Mouse (Mus musculus) retina, adult 2 months (tissue): ENCODE data around the gene Ccdc153.

ENCODE experiments used
- DNase-seq: peaks from one replicate; pipeline ENCODE4 v3.0.0-alpha.2; 2012; ENCODE audit warnings: low read depth, low spot score

Ccdc153 gene

DNA sequence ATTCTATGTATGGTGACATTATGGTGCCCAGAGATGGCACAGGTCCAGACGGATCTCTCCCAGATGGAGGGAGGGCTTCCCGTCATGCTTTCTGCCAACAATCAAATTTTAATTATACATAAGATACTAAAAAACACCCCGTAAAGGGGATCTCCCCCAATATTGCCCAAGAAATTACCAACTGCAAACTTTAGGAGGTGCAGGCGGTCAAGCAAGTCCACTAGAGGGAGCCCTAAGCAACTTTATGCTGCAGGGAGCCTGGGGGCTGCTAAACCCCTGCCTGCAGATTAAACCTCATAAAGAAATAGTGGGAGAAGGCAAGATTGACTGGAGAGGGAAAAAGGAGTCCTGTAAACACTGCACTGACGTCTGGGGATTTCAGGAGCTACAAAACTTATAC, 1.0 kb upstream of the Ccdc153 start:
- DNase-seq: no peak

DNA sequence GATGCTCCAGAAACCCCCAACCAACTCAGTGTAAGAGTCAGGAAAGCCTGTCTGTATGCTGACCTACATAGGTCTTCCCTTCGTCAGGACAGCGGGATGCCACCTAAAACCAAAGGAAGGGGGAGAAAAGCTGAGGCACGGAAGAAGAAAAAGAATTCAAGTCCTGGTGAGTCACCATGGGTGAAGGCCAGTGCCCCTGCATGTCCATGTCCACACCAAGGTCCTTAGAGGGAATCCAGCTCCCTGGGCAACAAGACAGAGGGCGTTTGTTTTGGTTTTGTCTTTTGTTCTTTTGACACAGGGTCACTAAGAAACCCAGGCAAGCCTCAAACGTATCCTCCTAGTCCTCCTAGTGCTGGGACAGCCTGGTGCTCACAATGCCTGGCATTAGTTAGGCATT, 435 bp downstream of the Ccdc153 start:
- DNase-seq: no peak

DNA sequence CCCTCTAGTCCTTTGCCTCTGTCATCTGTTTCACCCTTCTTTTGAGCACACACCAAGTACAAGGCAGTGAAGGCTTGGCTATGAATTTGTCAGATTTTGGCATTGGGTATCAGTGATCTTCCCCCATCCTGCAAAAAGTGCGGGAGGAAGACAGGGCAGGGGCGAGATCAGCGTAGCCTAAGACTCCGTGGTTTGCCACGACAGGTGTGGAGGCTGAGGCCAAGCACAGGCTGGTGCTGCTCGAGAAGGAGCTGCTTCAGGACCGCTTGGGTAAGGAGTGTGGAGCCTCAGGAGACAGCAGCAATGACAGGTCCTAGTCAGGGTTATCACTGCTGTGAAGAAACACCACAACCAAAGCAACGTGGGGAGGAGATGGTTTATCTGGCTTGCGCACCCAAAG, 942 bp downstream of the Ccdc153 start:
- DNase-seq: no peak

DNA sequence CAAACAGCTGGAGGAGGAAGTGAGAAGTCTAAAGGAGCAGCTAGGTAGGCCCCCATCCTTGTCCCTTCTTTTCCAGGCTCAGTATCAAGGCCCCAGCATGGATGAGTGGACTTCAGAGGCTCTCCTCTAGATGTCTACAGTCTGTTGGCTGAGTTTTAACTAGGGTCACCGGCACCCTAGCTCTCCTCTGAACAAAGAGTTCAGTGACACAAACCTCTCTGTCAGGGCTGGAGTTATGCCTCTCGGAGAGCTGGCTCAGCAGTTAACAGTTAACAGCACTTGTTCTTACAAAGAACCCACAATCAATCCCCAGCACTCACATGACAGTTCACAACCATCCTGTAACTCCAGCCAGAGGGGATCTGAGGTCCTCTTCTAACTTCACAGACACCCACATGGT, 3.1 kb downstream of the Ccdc153 start:
- DNase-seq: no peak

DNA sequence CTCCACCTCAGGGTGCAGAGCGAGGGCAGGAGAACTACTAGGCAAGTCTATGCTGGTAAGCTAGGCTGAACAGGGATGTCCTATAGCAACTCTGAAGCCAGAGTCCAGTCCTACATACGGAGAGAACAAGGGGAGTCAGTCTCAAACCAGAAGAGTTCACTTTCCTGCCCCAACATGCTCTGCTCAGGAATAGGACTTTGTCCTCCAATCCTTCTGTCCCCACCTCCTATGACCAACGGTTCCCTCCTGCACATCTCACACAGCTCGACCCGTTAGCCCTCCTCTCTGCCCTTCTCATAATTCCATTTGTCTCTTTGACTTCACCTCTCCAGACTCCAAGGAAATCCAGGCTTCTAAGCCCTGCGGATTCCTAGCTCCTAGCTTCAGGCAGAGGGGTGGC, 7.4 kb downstream of the Ccdc153 start:
- DNase-seq: no peak

DNA sequence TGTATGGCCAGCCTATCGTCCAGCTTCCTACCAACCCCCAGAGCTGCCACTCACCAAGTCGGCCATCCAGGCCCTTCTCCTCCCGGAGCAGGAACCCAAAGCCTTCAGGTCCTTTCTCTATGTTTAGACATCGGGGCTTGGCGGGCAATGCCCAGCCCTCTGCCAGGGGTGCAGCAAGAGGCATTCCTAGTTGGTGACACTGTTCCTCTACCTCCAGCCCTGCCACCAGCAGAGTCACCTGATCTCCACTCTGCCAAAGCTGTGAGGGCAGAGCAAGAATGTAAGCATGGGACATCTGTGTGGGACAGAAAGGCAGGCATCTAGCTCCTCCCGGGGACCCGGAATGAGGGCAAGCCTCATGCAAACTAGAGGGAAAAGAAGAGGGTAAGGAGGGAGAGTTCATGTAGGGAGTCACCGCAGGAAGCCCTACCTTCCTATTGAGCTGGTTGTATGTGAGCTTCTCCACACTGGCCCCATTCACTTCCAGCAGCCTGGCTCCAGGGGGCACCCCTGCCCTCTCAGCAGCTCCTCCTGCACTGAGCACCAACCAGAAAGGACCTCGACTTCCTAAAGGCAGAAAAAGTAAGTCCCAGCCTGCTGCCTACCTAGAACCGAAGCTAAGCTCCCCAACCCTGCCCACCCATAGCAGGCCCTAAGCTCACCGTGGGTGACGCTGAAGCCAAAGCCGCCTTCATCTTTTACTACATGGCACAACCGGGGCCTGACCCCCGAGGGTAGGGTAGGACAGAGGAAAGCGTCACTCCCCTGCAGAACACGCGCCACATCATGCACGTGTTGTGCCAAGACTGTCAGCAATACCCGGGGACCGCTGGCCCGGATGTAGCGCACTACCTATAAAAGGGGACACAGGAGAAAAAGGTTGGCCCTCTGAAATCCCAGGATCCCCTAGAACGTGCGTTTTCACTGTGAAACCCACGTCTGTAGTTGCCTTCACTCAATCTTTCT, 9.0 kb downstream of the Ccdc153 start:
- no peak for DNase-seq

- DNase-seq: no peak
Measured at GRCm38 (mm10) chr9:44250445-44250844, 10.0 kb downstream of the Ccdc153 start.

- DNase-seq: no peak
Measured at GRCm38 (mm10) chr9:44251314-44251713, 10.8 kb downstream of the Ccdc153 start, which contains the start of gene Pdzd3. Pdzd3 (minus strand) TSS chr9:44251471.

GRCm38 (mm10) chr9:44253441-44253840, 13.0 kb downstream of the Ccdc153 start:
- DNase-seq: no peak

GRCm38 (mm10) chr9:44254508-44255135, 14.1 kb downstream of the Ccdc153 start:
- DNase-seq: no peak

DNA sequence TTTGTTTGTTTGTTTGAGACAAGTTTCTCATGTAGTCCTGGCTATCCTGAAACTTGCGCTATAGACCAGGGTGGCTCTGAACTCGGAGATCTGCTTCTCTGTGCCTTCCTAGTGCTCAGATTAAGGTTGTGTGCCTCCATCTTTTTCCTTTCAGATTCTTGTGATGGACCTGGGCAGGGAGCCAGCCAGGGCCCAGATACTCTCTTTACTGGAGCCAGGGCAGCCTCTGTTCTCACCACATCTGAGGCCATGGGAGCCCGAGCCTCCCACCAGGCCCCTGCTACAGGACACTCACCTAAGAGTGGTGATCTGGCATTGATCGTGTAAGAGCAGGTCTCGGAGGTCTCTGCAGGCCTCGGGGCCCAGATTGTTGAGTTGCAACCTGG, 14.7 kb downstream of the Ccdc153 start:
- no peak for DNase-seq

GRCm38 (mm10) chr9:44256213-44256612, 15.7 kb downstream of the Ccdc153 start:
- no peak for DNase-seq

DNA sequence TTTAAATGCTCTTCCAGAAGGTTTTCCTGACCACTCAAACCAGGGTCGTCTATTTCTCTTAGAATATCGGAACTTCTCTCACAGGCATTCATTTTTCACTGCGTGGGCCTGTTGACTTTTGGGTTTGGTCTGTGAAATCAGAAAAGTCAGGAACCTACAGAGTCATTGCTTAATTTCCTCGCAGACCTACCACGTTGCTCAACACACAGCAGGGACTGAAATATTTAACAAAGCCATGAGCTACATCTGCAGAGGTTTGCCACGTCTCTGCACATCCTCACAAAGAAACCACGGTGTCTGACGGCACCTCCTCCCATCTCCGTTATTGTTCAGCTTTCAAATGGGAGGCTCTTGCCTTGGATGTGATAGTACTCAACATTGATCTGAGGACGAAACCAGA, 18.5 kb downstream of the Ccdc153 start:
- DNase-seq: no peak

GRCm38 (mm10) chr9:44261388-44261787, 20.9 kb downstream of the Ccdc153 start:
- DNase-seq: no peak

DNA sequence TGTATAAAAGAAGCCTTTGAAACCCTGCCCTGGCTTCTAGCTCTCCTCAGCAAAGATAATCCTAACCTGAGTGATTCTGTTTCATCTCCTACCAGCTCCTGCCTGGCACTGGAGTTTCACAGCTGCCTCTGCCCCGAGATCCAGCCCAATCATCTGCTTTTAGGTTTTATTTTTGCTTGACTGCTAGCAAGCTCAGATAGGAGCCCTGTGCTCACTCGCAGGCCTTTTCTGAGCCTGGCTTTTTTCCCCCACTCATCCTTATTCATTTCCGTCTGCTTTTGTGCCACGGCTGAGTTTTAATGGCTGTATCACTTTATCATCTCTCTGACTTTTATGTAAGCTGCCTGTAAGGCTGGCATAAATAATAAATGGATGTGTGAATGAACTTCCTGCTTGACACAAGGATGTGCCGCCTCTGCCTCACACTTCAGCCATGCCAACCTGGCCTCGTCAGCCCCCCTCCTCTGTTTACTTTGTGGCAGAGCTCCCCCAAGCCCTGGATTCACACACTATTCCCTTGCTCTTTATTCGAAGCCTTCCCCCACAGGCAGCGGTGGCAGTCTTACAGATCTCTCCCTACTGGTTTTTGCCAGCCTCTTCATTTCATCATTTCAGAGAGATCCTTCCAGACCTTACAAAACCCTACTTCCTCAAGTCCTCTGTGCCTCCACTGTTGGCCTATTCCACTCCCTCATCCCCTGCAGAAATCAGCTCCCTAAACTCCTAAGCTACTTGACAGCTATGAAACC, 26.2 kb downstream of the Ccdc153 start:
- no peak for DNase-seq

- no peak for DNase-seq
Measured at GRCm38 (mm10) chr9:44267319-44268026, 27.0 kb downstream of the Ccdc153 start.

DNA sequence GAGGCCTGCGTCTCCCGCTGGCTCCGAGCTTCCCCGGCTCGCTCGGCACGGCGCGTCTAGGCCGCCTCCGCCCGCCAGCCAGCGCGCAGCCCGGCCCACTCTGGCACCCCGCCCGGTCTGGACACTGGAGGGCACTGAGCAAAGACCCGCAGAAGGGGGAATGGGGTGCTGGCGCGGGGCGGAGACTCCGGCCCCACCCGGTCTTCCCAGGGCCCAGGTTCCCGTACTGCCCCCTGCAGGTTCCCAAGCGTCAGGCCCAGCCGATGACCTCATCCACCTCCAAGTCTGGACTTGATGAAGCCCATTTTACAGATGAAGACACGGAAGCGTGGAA, 27.5 kb downstream of the Ccdc153 start:
- DNase-seq: no peak

DNA sequence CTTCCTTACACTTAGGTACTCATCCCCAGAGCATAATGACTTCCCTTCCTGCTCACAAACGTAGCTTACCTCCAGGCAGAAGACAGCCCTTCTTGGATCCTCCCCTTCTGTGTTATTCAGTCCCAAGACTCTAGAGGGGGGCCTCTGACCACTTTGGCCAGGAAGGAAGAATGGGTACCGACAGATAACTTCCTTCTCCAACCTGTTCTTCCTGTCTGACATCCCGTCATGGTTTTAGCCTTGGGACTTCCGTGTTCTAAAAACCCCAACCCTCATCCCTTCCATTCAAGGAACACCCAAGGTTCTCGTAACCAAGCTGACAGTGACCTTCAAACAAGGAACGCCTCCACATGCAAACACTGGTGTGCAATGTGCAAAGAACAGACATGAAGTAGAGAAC, 28.0 kb downstream of the Ccdc153 start, which contains the start of gene Nlrx1:
TSS of gene Nlrx1 (minus strand) at position 168 of the 400 bp plus-strand sequence.
- no peak for DNase-seq

- no peak for DNase-seq
Measured at GRCm38 (mm10) chr9:44269077-44269476, 28.6 kb downstream of the Ccdc153 start.

DNA sequence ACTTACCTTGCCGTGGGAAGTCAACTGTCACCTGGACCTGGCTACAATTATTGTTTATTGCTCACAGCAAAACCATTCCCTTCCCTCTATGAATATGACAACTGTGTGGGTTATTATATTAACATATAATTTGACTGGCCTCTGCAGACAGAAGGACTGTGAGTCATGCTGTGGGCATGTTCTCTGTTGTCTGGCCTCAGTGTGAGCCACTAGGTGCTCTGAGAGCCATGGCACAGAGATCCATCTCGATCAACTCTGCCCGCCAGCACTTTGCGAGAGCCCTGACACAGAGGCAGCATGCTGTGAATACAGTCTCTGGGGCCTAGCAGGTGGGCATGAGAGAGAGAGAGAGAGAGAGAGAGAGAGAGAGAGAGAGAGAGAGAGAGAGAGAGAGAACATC, 29.5 kb downstream of the Ccdc153 start:
- no peak for DNase-seq

DNA sequence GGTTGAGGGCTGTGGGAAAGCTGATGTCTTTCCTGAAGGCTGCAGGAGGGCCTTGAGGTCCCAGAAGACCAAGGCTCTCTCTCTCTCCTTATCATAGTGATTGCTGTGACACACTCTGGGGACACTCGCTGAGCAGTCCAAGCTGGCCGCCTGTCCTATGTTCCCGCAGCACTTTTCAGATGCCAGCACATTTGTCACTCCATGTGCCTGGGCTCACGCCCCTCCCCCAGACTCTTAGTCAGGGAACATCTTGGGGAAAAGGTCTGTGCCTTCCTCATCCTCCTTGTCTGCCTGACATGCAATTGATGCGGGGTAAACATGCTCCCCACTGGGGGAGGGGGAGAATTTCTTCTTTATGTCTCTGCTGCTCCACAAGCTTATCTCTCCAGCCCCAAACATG, 42.7 kb downstream of the Ccdc153 start:
- DNase-seq: no peak
